27 mouse cellular contexts compared by ENCODE assay signal in the genomic region with DNA sequence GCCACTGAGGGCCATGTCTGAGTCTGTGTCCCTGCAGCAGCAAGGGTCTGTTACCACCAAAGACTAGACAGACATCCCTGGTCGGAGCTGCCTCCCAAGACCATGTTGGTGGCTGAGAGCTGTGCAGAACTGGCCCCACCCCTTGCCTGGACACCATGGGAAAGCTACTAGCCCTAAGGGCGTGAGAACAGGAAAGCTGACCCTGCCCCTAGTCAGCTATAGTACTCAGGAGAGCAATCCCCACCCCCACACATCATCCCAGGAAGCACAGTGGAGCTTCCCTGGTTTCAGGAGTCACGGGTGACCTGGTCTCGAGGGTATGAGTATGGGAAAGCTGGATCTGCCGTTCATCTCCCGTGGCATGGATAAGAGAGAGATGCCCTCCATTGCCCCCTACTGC. TPM values are rescaled to one million over a fixed set of nuclear protein-coding genes. Genes with fewer than 3 reads are reported as not detected.
DNase-seq lines count a peak whose midpoint lies in the region; ATAC-seq and TF ChIP-seq lines count a peak whose summit lies in the region.
"Had no signal": no experiment of that assay in that cellular context is flagged by ENCODE, and none has a peak within 500 bp of the region (broad histone marks: within the 10 kb centered on the region; RNA-seq: fewer than 3 reads in every experiment).

No protein-coding gene starts in this region.

- no peak for TF ChIP-seq CTCF in heart, postnatal 0 days (IDR thresholded peaks at IDR 0.05; ENCODE audit: low read depth)

- intact Hi-C loops in heart, postnatal 14 days (cut with DNase I): loop anchor here (5.0 kb wide), 1 partner anchor 364 kb away; no protein-coding TSS in a partner anchor

- H3K36me3 ChIP-seq in heart, embryonic 11.5 days (ENCODE audit: control insufficient read depth, insufficient read depth, low read length): no peaks in the 10 kb centered on the region
- H3K36me3 ChIP-seq in heart, postnatal 0 days (replicated peaks; ENCODE audit: control insufficient read depth, insufficient read depth, low read length): no peaks in the 10 kb centered on the region
- no peaks in the 10 kb centered on the region for H3K36me3 ChIP-seq in limb, embryonic 14.5 days (ENCODE audit: control insufficient read depth, insufficient read depth, low read length)
- H3K36me3 ChIP-seq in limb, embryonic 10.5 days: no peaks in the 10 kb centered on the region
- H3K36me3 ChIP-seq: embryonic facial prominence, embryonic 10.5 days; embryonic facial prominence, embryonic 13.5 days; forebrain, embryonic 12.5 days; forebrain, embryonic 15.5 days; heart, embryonic 10.5 days; heart, embryonic 15.5 days; hindbrain, embryonic 12.5 days; hindbrain, embryonic 15.5 days had no signal

- 68% methylated on average over 6 of the region's 6 CpGs for WGBS in heart, embryonic 11.5 days (ENCODE audit: insufficient replicate concordance)
- 73% methylated on average over 6 of the region's 6 CpGs for WGBS in heart, postnatal 0 days
- WGBS in limb, embryonic 14.5 days: 64% methylated on average over 6 of the region's 6 CpGs
- WGBS in limb, embryonic 10.5 days: 77% methylated on average over 6 of the region's 6 CpGs

- DNase-seq in heart, adult 11 months: peak; percentile 96
- DNase-seq in heart, postnatal 0 days (ENCODE audit: low spot score): no peak
- no peak for DNase-seq in heart, postnatal 14 days
- no peak for DNase-seq in limb, embryonic 14.5 days (ENCODE audit: low spot score)
- DNase-seq in limb, embryonic 10.5 days (ENCODE audit: low spot score): no peak
- DNase-seq in kidney, postnatal 14 days: no peak
- DNase-seq: adrenal gland, adult 2 months; adrenal gland, postnatal 14 days; cerebellum, adult 11-12 months; cerebellum, adult 8-10 months; cerebellum, postnatal 10 days; cerebellum, postnatal 36 days; embryo, embryonic 11 days; gastrocnemius, postnatal 36 days had no signal

- H3K9ac ChIP-seq in heart, embryonic 11.5 days (ENCODE audit: low read depth, low read length): no peak overlapping the region
- H3K9ac ChIP-seq in heart, postnatal 0 days (replicated peaks; ENCODE audit: low read depth, low read length): no peak overlapping the region
- H3K9ac ChIP-seq in limb, embryonic 14.5 days (ENCODE audit: low read depth, low read length, severe bottlenecking): 0 out of 2 replicates have a peak overlapping the region, but pooled peaks have one; percentile 7
- H3K9ac ChIP-seq: embryonic facial prominence, embryonic 13.5 days; forebrain, embryonic 12.5 days; forebrain, embryonic 15.5 days; heart, embryonic 15.5 days; hindbrain, embryonic 12.5 days; hindbrain, embryonic 15.5 days had no signal

- H3K27ac ChIP-seq in heart, embryonic 11.5 days (ENCODE audit: low read depth, low read length): no peak overlapping the region
- H3K27ac ChIP-seq in heart, postnatal 0 days (ENCODE audit: low read depth): peak overlapping the region; percentile 51; the same call in 1 of the 2 replicates
- no peak overlapping the region for H3K27ac ChIP-seq in limb, embryonic 14.5 days (replicated peaks; ENCODE audit: low read depth, low read length)
- no peak overlapping the region for H3K27ac ChIP-seq in limb, embryonic 10.5 days
- peak overlapping the region; percentile 61 for H3K27ac ChIP-seq in brown adipose tissue, adult 24 weeks (replicated peaks; ENCODE audit: low read depth, low read length)
- H3K27ac ChIP-seq: embryonic facial prominence, embryonic 10.5 days; embryonic facial prominence, embryonic 13.5 days; forebrain, embryonic 12.5 days; forebrain, embryonic 15.5 days; heart, embryonic 10.5 days; heart, embryonic 15.5 days; hindbrain, embryonic 12.5 days; hindbrain, embryonic 15.5 days had no signal

- no peak overlapping the region for H3K4me3 ChIP-seq in heart, embryonic 11.5 days (ENCODE audit: low read depth, low read length)
- no peak overlapping the region for H3K4me3 ChIP-seq in heart, postnatal 0 days (ENCODE audit: low read depth, low read length)
- H3K4me3 ChIP-seq in limb, embryonic 14.5 days (replicated peaks; ENCODE audit: low read length): no peak overlapping the region
- H3K4me3 ChIP-seq in limb, embryonic 10.5 days: no peak overlapping the region
- H3K4me3 ChIP-seq in brown adipose tissue, adult 24 weeks (ENCODE audit: insufficient read depth, low read depth, low read length): no peak overlapping the region
- H3K4me3 ChIP-seq: embryonic facial prominence, embryonic 10.5 days; embryonic facial prominence, embryonic 13.5 days; erythroblast, embryonic 14.5 days; forebrain, embryonic 12.5 days; forebrain, embryonic 15.5 days; heart, embryonic 10.5 days; heart, embryonic 15.5 days; hindbrain, embryonic 12.5 days; hindbrain, embryonic 15.5 days had no signal

- peaks cover 9% of the 10 kb centered on the region for H3K4me1 ChIP-seq in heart, embryonic 11.5 days (ENCODE audit: control insufficient read depth, insufficient read depth, low read length)
- H3K4me1 ChIP-seq in heart, postnatal 0 days (ENCODE audit: control insufficient read depth, insufficient read depth): no peaks in the 10 kb centered on the region; the same call in 1 of the 2 replicates
- peaks cover 6% of the 10 kb centered on the region; the same call in 1 of the 2 replicates for H3K4me1 ChIP-seq in limb, embryonic 14.5 days (ENCODE audit: control insufficient read depth, insufficient read depth, low read length)
- peaks cover 7% of the 10 kb centered on the region for H3K4me1 ChIP-seq in limb, embryonic 10.5 days
- H3K4me1 ChIP-seq in brown adipose tissue, adult 24 weeks (ENCODE audit: control insufficient read depth, insufficient read depth, insufficient read length, low read length): no peaks in the 10 kb centered on the region

- no peaks in the 10 kb centered on the region for H3K9me3 ChIP-seq in heart, embryonic 11.5 days (replicated peaks; ENCODE audit: control insufficient read depth, low read length)
- no peaks in the 10 kb centered on the region for H3K9me3 ChIP-seq in heart, postnatal 0 days (replicated peaks; ENCODE audit: control insufficient read depth, low read length)
- H3K9me3 ChIP-seq in limb, embryonic 14.5 days (ENCODE audit: control insufficient read depth, low read length): no peaks in the 10 kb centered on the region
- H3K9me3 ChIP-seq in limb, embryonic 10.5 days (replicated peaks): no peaks in the 10 kb centered on the region
- H3K9me3 ChIP-seq: embryonic facial prominence, embryonic 10.5 days; embryonic facial prominence, embryonic 13.5 days; forebrain, embryonic 12.5 days; forebrain, embryonic 15.5 days; heart, embryonic 10.5 days; heart, embryonic 15.5 days; hindbrain, embryonic 12.5 days; hindbrain, embryonic 15.5 days had no signal

- TF ChIP-seq EP300 in heart, postnatal 0 days (IDR thresholded peaks at IDR 0.05; ENCODE audit: low read depth): no peak

- H3K27me3 ChIP-seq in heart, embryonic 11.5 days (ENCODE audit: control insufficient read depth, insufficient read depth, low read length): no peaks in the 10 kb centered on the region
- H3K27me3 ChIP-seq in heart, postnatal 0 days (ENCODE audit: control insufficient read depth, insufficient read depth, low read length): no peaks in the 10 kb centered on the region
- H3K27me3 ChIP-seq in limb, embryonic 14.5 days (ENCODE audit: control insufficient read depth, insufficient read depth, low read length): no peaks in the 10 kb centered on the region
- H3K27me3 ChIP-seq in limb, embryonic 10.5 days (ENCODE audit: low read depth, poor library complexity, severe bottlenecking): no peaks in the 10 kb centered on the region
- H3K27me3 ChIP-seq: embryonic facial prominence, embryonic 13.5 days; forebrain, embryonic 12.5 days; forebrain, embryonic 15.5 days; heart, embryonic 15.5 days; hindbrain, embryonic 12.5 days; hindbrain, embryonic 15.5 days had no signal

- no peak for ATAC-seq in heart, embryonic 11.5 days (replicated peaks; ENCODE audit: insufficient number of reproducible peaks, low FRiP score, low TSS enrichment)
- no peak; the same call in 1 of the 2 replicates for ATAC-seq in heart, postnatal 0 days (ENCODE audit: insufficient read depth, low read depth)
- ATAC-seq in limb, embryonic 14.5 days (ENCODE audit: low FRiP score, low read depth): no peak
- ATAC-seq: CD4-positive, CD25-positive, alpha-beta regulatory T cell, adult 4 months; forebrain, embryonic 15.5 days; intestine, postnatal 0 days had no signal

- no peak for TF ChIP-seq POLR2A in limb, embryonic 14.5 days (IDR thresholded peaks at IDR 0.05; ENCODE audit: borderline replicate concordance, extremely low read depth, insufficient read depth, insufficient read length)

- H3K4me2 ChIP-seq in heart, embryonic 11.5 days: no peak overlapping the region
- H3K4me2 ChIP-seq in heart, postnatal 0 days (ENCODE audit: low read depth, low read length): no peak overlapping the region
- H3K4me2 ChIP-seq in limb, embryonic 14.5 days (replicated peaks; ENCODE audit: low read depth, low read length, severe bottlenecking): no peak overlapping the region
- H3K4me2 ChIP-seq: embryonic facial prominence, embryonic 13.5 days; forebrain, embryonic 12.5 days; forebrain, embryonic 15.5 days; heart, embryonic 15.5 days; hindbrain, embryonic 12.5 days; hindbrain, embryonic 15.5 days had no signal

RNA-seq across cellular contexts. Expression of a gene that starts 20.4 kb away (rescaled TPM):
- polyA plus RNA-seq in heart, embryonic 11.5 days (2014; fragmentation: Nextera tagmentation; extraction: Ambion mirVana): 6.5 and 6.6 TPM in 2 replicates
- total RNA-seq in heart, postnatal 0 days (2014; rRNA removed; ENCODE audit: low replicate concordance): 3.4 and 6.9 TPM in 2 replicates
- 2.7 and 3.2 TPM in 2 replicates for polyA plus RNA-seq in heart, postnatal 0 days (2015; fragmentation: Nextera tagmentation; extraction: Ambion mirVana)
- total RNA-seq in heart, postnatal 14 days (2021): 1 to 10 TPM; 7.5 to 7.6 TPM
- polyA plus RNA-seq in limb, embryonic 14.5 days (2012; rRNA removed): 5.4 and 6.4 TPM in 2 replicates
- polyA plus RNA-seq in limb, embryonic 14.5 days (2014; fragmentation: Nextera tagmentation; extraction: Ambion mirVana): 3.5 and 4.7 TPM in 2 replicates
- polyA plus RNA-seq in limb, embryonic 10.5 days (2016; fragmentation: Nextera tagmentation; extraction: Ambion mirVana): 2.4 and 3.8 TPM in 2 replicates
- polyA plus RNA-seq in brown adipose tissue, adult 24 weeks (2012; ENCODE audit: insufficient read depth, insufficient read length, missing spikeins): 1.1 and 1.5 TPM in 2 replicates
- polyA plus RNA-seq: erythroblast, embryonic 14.5 days had no signal

Comparison
In these comparisons a context has a peak if more than half of its experiments do, and no peak if none do; other contexts are left out.
1. H3K27ac ChIP-seq: peak in heart, postnatal 0 days (single experiment) and brown adipose tissue, adult 24 weeks (single experiment); none in heart, embryonic 11.5 days (single experiment), limb, embryonic 14.5 days (single experiment) and limb, embryonic 10.5 days (single experiment).